Mouse (Mus musculus): ENCODE results near the gene Bdp1.
"Not testable (repeated sequence)": the region's sequence is repeated elsewhere in the genome, so short reads cannot be mapped to it uniquely, and the experiment has no call there.

Gene Bdp1

DNA sequence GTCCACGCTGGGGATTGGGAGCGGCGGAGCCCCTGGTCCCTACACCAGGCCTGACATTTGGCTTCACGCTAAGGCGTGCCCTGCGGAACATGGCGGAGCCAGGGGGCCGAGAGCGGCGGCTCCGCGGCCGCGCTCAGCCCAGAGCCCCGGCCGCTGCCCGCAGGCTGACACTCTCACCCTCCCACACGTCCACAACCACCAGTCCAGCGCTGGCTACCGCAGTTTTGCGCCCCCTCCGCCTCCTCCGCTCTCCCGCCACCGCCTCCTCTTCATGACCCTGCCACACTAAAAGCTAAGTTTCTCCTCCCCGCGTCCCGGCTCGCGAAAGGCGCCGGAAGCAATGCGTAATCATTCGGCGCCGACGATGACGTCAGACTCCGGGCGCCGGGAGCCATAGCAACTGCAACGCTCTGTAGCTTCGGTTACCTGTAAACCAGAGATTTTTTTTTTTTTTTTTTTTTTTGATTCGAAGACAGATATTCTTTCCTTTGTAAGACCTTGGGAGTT lies at the start of gene Bdp1:
Gene Bdp1, minus strand, starts transcription at position 323 of the 507 bp plus-strand sequence.
- DNase-seq, result peak; percentile 97 to 98

DNA sequence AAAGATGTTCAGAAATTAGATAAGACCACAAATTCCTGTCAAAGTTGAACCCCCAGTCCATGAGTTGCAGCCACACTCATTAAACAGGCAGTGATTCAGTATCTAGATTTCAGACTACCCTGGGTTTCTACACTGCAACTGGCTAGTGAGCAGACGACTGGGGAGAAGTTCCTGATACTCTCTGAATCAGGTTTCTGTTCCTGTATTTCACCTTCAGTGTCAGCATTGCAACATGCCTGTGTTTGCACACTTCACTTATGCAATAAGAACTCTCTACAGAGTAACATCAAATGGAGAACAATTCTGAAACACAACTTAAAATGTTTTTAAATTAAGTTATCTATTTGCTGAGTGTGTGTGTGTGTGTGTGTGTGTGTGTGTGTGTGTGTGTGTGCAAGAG lies 48.8 kb upstream of the Bdp1 start:
- no peak for DNase-seq

DNA sequence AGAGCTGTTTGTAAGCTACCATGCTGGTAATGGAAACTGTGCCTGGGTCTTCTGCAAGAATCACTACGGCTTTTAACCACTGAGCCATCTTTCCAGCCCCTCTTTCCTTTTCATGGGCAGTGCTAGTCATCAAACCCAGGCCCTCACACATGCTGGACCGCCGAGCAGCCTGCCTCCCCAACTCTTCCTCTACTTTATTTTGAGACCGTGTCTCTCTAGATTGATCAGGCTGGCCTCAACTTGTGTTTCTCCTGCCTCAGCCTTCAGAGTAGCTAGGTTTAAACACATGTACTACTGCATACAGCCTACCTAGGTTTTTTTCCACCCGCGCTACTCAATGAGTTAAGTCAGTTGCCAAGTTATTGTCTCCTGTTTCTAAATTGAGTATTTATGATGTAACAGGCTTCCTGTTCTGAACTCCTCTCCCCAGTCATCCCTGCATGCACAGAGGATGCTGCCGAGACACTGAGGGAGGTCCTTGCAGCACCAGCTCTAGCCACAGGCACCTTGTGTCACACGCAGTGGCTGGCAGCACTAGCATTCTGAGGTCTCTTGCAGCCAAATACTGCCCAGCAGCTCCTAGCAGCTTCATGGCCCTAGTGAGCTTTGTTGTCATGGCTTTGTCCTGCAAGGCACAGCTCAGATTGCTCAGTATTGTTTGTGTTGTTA lies 37.9 kb upstream of the Bdp1 start:
- no peak for DNase-seq

DNA sequence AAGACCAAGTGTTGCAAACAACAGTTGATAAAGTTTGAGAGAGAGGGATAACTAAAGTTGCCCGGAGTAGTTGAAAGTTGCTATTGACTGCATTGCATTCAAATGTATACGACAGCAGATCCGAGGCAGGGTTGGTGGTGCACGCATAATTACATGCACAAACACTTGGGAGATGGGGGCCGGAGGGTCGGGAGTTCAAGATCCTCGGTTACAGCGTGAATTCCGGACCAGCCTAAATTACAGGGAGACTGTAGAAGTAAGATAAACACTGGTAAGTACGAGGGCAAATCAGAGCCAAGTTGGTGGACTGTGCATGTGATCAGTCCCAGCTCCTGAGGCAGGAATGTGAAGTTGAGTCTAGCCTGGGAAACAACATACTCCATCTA lies 21.4 kb upstream of the Bdp1 start:
- DNase-seq, result peak in 1 of 2 experiments; percentile 8

DNA sequence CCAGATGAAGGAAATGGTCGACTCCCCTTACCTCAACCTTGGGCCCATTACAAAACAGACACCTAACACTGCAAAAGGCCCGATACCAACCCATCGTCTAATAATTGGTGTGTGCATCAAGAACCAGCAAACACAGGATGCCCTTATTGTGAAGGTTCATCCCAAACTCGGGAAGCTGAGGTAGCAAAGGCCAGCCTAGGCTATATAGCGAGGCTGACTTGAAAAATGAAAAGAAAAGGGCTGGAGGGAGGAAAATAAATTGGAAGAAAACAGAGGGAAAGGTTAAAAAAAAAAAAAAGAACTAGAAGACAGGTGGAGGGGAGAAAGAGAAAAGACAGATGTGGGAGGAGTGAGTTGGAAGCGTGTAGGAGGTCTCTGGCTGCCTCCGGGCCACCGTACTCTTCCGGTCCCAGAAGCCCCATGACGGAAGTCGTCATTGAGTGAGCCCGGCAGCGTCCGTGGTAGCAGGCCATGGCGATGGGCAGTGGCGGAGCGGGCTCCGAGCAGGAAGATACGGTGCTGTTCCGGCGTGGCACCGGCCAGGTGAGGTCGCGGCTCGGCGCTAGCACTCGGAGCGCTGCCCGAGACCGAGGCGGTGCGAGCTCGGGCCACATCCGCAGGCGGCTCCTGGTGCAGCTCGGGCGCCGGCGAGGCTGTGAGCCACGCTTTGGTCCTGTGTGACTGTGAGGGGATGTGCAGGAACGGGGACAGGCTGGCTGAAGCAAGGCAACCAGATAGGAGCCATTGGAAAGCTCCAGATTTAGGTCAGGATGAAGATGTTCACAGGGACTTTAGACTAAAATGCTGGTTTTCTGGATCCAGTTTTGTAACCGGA lies 20.8 kb upstream of the Bdp1 start, which contains the start of gene Smn1:
Gene Smn1, plus strand, starts transcription at position 430 of the 835 bp plus-strand sequence.
- DNase-seq, result peak; percentile 99

DNA sequence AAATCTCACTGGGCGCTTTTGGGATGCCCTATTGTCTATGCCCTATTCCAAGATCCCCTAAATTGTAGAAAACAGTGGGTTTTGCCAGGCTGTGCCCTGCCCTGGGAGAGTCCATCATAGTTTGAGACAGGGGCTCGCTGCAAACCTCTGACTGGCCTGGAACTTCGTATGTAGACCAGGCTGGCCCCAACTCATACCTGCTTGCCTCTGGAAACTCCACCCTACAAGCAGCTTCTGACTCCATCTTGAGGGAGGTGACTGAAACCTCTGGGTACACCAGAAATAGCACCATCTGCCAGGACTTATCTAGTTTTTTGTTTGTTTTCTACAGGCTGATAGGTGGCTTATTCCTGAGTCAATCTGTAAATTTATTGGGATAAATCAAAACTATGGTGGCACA lies 20.1 kb upstream of the Bdp1 start:
- peak in 1 of 2 experiments; percentile 6 for DNase-seq

DNA sequence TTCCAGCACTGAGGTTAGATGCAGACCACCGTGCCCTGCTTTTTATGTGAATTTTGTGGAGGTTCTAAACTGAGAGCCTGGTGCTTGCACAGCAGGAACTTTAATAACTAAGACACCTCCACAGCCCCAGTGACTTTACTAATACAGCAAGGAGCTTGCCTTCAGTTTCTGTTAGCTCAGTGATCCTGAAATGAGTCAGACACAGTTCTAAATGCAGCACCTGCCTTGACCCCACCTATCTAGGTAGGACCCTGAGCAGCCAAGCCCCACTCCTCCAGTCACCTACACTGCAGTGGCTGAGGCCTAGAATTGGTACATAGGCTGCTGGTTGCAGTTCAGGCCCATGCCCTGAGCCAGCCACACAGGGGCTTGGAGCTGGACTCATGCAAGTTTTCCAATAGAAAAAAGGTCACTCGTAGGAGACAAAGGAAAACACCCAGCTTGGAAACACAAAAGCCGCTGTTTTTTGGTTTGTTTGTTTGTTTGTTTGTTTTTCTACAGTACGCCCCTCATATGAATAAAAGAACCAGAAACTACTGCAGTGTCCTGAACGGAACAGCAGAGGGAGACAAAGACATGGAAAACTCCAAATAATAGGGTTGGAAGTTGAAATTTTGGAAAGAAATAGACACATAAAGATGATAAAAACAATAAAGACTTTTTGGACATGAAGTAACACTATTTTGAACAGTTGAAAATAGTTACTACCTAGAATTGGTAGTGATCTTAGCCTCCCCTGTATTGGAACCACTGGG lies 8.5 kb upstream of the Bdp1 start:
- peak in 1 of 2 experiments; percentile 32 for DNase-seq

DNA sequence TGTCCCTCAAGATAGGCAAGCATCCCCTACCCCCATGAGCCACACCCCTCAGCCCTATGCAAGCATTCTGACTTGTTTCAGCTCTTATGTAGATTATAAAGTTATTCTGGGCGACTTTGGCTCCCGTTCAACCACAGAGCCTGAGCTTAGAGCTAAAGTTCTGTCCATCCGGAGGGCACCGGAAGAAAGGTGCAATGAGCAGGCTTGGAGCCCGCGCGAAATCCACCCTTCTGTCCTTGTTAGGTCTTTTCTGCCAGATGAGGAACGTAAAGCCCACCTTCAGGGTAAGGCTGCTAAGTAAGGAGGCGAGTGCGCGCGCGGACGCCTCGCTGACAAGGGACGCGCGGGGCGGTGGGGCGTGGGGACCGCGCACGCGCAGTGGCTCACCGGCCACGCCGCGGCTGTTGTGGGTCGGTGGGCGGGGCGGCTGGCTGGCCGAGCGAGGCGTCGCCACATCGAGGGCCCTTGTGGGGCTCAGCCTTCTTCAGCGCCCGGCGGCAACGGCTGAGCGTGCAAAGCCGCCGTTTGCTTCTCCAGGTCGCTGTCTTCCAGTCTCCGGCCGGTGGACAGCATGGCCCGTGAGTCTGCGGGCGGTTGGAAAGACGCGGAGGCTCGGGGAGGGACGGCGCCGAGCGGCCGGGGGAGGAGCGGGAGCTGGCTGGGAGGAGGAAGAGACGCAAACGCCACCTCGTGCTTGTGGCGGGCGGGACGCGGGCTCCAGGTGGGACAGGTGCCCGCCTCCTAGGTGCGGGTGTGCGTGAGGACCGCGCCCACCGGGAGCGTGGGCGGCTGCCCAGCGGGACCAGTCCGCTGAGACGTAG lies 4.0 kb upstream of the Bdp1 start, which contains the start of gene Serf1:
Gene Serf1, plus strand, starts transcription at position 361 of the 821 bp plus-strand sequence.
- peak; percentile 88 to 92 for DNase-seq

DNA sequence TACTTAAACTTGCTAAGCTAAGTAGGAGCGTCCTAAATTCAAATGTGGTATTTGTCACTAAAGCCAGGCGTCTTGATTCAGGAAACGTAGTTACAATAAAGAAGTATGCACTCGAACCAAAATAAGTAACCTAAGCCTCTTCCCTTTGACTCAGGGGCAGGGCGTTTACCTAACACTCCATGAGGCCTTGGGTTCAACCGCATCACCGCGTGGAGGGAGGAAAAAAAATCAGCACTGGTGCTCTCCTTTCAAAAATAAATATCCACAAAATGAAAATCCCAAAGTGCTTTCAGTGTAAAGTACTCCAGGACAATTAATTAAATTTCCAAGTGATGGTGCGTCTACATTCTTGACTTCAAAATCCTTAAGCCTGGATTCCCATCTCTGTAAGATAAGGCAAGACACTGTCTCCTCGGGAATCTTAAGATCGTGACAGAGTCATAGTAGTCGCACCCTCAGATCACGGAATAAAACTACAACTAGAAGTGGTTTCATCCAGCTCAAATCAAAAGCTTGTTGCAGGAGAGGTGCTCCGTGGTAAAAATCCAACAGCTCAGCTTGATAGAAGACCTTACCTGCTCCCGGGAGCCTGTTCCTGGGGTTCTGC lies 715 bp downstream of the Bdp1 start:
- DNase-seq, result no peak

DNA sequence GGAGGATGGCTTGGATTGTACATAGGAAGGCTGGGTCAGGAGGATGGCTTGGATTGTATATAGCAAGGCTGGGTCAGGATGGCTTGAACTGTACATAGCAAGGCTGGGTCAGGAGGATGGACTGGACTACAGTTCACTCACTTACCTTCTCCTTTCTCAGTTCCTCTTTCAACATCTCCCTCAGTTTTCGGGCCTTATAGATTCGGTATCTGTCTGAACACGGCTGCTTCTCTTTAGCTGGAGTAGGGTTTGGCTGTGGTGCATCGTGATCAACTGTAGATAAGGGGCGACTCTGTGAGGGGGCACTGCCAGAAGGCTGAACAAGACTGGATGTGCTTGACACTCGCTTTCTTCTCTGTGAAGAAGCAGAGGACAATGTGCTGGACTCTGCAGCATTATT lies 5.1 kb downstream of the Bdp1 start:
- no peak for DNase-seq

DNA sequence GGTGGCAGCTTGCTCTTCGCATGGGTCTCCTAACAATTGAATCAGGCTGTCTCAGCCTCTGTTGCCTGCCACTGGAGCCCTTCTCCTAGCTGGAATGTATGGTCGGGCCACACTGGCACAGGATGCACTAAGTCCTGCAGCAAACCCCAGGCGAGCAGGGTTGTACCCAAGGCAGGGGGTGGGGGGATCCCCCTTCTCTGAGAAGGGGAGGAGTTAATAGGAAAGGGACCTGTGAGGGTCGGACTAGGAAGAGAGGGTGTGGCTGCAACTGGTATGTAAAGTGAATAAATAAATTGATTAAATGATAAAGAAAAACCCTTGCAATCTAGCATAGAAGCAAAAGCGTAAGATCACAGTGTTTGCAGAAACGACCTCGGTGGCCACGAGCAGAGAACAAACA lies 32.4 kb downstream of the Bdp1 start:
- no peak for DNase-seq

DNA sequence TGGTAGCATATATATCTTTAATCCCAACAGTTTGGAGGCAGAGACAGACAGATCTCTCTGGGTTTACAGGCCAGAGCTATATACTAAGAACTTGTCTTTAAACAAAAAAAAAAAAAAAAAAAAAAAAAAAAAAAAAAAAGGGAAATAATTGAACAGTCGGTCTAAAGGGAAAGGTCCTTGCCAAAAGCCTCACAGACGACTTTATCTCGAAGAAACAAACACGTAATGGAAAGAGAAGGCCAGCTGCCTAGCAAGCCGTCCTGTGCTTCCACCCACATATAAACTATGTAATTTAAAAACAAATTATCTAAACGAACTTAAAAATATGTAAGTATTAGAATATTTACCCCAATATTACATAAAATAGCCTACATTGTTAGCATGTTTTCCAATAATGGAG lies 36.0 kb downstream of the Bdp1 start:
- DNase-seq, result no peak

DNA sequence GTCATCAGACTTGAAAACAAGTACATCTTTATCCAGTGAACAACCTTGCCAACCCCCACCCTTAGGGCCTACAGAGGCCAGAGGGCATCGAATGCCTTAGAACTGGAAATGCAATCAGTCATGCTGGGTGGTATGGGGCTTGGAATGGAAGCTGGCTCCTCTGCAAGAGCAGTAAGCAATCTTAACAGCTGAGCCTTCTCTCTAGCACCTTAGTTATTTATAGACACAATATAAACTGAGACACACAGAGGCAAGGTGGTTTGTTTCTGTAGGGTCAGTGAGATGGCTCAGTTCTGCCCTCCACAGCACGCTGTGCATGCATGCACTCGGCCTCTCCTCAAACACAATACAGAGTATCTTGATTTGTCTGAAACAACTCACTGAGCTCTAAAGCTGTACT lies 39.9 kb downstream of the Bdp1 start:
- DNase-seq, result no peak

DNA sequence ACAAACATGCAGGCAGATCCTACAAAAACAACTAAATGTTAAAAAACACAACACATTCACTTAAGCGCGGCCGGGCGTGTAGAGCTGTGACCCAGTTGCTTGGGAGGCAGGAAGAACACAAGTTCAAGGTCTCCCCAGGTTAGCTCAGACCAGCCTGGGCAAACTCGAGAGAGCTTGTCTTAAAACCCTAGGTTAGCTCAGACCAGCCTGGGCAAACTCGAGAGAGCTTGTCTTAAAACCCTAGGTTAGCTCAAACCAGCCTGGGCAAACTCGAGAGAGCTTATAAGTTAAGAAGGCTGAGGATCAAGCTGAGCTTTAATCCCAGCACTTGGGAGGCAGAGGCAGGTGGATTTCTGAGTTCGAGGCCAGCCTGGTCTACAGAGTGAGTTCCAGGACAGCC lies 46.1 kb downstream of the Bdp1 start:
- not testable (repeated sequence) for DNase-seq

DNA sequence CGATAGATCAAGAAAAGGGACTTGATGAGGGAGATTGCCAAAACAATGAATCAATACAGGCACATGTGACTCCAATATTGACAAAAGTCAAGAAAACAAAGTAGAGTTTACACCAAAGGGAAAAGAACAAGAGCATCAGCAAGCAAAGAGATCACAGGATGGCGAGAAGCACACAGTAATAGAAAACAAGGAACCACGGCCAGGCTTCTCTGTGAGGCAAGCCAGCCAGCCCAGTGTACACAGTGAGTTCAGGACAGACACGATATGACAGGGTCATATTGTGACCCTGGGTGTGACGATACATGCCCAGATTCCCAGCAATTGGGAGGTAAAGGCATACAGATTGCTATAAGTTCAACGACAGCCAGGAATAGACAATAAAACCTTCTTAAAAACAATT lies 77.9 kb downstream of the Bdp1 start:
- DNase-seq, result no peak

DNA sequence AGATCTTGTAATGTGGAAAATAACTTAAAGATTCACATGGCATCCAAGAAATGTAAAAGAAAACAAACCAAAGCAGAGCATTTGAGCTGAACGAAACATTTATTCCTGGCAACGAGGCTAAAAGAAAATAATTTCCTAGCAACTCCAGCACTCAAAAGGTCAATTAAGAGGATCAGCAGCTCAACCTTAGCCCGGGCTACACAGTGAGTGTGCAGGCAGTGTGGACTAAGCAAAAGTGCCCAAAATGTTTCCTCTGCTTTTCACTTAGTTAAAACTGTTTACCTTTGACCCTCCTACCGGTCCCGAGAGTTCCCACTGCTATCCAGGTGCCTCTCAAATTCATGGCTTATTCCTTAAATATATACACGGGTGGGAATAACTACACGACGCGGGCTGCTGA lies 87.0 kb downstream of the Bdp1 start:
- no peak for DNase-seq

DNA sequence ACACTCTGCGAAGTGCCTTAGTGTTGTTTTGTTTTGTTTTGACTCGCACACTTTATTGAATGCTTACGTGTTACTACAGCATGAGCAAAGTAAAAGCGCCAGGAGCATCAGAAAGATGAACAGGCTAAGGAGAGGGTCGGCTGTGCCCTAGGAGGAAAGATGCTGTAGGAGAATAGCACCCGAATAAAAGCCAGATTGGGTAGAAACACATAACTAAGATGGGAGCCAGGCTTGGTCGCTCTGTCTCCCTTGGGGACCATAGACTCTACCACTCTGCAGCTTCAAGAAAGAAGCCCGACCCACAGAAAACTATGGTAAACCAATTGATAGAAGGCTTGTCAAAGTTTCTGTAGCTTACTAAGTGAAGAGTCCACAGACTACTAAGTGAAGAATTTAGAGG lies 87.9 kb downstream of the Bdp1 start:
- DNase-seq, result no peak

DNA sequence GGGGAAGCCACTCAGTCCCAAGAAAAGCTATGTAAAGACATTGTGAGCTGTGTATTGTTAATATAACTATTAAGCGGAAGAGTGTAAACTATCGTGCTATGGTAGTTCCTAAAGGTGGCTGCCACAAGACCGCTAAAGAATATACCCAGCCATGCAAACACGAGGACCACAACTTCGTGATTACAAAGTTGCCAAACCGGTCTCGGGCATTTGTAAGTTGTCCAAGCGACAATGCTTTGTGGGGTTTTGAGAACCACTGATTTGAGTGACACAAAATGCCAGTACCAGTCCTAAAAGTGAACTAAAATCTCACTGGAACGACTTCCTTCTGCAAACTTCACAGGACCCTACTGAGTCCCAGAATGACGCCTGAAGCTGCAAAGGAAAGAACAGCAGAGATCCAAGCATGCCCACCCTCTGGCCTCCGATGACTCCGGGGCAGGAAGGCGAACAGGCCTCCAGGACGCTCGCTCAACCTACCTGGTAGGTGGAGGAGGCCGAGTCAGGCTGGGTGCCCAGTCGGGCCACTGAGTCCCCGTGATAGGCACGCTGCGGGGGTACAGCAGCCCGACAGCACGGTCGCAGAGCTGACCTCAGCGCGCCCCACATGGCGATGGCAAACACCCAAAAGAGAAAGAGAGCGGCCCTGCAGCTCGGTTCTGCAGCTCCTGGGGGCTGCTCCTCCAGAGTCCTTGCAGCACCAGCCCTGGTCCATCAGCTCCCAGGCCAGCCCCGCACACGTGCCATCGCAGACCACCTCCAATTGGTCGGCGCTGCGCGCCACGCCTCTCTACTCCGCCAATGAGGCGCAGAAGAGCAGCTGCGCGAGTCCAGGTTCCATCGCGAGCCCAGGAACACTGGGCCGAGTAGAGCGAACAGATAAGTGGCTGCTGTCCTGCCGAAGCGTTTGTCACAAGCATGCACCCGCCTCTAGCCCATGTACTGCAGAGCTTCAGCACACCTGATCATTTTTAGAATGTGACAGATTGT lies 88.7 kb downstream of the Bdp1 start, which contains the start of gene Mccc2:
Gene Mccc2, minus strand, starts transcription at position 734 of the 990 bp plus-strand sequence.
- DNase-seq, result peak; percentile 85 to 92

DNA sequence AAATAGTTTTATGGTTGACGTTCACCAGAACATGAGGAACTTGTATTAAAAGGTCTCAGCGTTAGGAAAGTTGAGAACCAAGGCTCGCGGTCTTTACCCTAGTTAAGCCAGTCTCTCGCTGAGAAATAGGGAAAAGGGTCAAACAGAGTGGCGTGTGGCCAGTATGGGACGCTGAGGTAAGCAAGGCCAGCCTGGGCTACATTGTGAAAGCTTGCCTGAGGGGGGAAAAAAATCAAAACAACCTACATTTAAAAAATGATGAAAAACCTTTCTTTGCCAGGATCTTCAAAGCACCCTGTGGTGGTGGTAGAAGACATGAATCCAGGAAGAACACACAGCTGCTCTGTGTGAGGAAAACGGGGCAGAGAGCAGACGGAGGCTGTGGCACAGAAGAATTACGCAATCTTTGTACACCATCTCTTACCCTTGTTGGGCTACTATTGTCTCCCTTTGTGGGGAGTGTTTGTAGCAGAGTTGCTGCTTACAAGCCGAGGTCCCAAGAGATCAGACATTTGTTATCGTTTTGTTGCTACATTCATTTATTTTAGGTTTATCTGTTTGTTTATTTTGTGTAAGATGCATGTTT lies 97.9 kb downstream of the Bdp1 start:
- no peak for DNase-seq

DNA sequence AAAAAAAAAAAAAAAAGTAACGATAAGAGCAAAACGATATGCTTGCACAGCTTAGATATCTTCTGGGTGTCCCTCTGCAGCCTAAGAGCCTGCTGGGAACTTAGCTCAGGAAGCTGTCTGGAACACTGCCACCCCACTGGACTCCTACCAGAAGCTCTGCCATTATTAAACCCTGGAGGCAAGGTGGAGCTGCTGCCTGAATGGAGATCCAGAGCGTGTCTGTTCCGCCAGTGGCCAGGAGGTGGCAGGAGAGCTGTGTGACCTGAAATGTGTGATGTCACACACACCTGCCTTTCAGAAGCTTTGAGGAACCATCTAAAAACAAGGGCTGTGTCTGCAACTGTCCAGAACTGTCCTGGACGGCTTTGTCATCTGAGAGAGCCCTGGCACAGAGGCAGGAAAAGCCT lies 102.1 kb downstream of the Bdp1 start:
- DNase-seq, result peak; percentile 87 to 92
